Mouse (Mus musculus): ENCODE results near the gene Abcd4. TPM values are rescaled to one million over a fixed set of nuclear protein-coding genes. Genes with fewer than 3 reads are reported as not detected.

Gene Abcd4
- 20.8 and 20.9 TPM in 2 replicates for polyA plus RNA-seq (2011; ENCODE audit: insufficient read depth, insufficient read length, low read depth, missing spikeins)

DNA sequence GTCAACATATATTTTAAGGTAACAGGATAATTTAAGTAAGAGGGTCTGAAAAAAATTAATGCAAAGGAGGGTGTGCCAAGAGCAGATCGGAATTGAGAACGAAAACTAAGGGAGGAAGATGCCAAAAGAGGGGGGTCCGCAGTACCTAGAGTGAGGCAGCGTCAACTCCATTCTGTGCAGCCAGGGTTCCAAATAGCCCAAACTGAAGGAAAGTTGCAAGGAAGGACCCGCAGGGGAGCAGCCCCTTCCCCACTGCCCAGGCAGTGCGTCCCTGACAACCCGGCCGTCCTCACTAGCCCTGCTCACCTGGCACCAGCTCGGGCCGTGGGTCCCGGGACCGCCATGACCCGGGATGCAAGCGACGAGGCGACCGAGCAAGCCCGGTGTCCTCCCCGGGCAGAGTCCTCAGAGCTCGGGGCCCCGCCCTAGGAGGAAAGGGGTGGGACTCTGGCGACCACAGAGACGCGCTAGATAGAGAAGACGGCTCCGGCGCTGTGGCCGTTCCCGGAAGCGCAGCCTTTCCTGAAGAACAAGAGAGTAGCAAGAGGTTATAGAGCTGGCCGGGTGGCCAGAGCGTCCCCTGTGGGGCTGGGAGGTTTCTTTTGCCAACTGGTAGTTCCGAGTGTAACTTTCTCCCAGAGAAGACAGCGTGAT lies at the start of gene Abcd4:
TSS of gene Abcd4 (minus strand) at position 437 of the 654 bp plus-strand sequence.
- Histone ChIP-seq H3K27me3 (ENCODE audit: control insufficient read depth, insufficient read depth, low read length, poor library complexity, severe bottlenecking) (no peaks in the 10 kb centered on the region), H3K4me1 (ENCODE audit: control insufficient read depth, insufficient read depth, low read length) (peaks cover 3% of the 10 kb centered on the region), H3K4me3 (ENCODE audit: low read depth, low read length) (peak within 1 kb of the TSS; percentile 84), H3K9me3 (replicated peaks; ENCODE audit: control insufficient read depth, insufficient read depth, low read length, poor library complexity, severe bottlenecking) (no peaks in the 10 kb centered on the region), H3K27ac (ENCODE audit: insufficient read depth, low read length) (no peak within 1 kb of the TSS; the same call in 1 of the 2 replicates), H3K36me3 (ENCODE audit: control insufficient read depth, insufficient read depth, low read length, poor library complexity, severe bottlenecking) (no peaks in the 10 kb centered on the region), H3K9ac (ENCODE audit: low read depth, poor library complexity, severe bottlenecking) (peak within 1 kb of the TSS; percentile 76)
- TF ChIP-seq POLR2A (IDR thresholded peaks at IDR 0.05; ENCODE audit: insufficient read depth, low read length): peak; percentile 86
- 0 out of 2 replicates have a peak, but pooled peaks have one; percentile 17 for TF ChIP-seq EP300 (IDR thresholded peaks at IDR 0.05; ENCODE audit: insufficient read depth, low read depth, low read length)
- peak; percentile 12 for TF ChIP-seq CTCF (IDR thresholded peaks at IDR 0.05; ENCODE audit: low read depth, low read length)

GRCm38 (mm10) chr12:84653912-84654311 lies 36.7 kb upstream of the Abcd4 start:
- TF ChIP-seq CTCF (IDR thresholded peaks at IDR 0.05; ENCODE audit: low read depth, low read length) (peak; percentile 85), POLR2A (IDR thresholded peaks at IDR 0.05; ENCODE audit: insufficient read depth, low read length) (no peak)
- Histone ChIP-seq H3K27ac (ENCODE audit: insufficient read depth, low read length) (no peak overlapping the region), H3K36me3 (ENCODE audit: control insufficient read depth, insufficient read depth, low read length, poor library complexity, severe bottlenecking) (no peaks in the 10 kb centered on the region), H3K9me3 (replicated peaks; ENCODE audit: control insufficient read depth, insufficient read depth, low read length, poor library complexity, severe bottlenecking) (no peaks in the 10 kb centered on the region), H3K4me3 (ENCODE audit: low read depth, low read length) (no peak overlapping the region), H3K27me3 (ENCODE audit: control insufficient read depth, insufficient read depth, low read length, poor library complexity, severe bottlenecking) (no peaks in the 10 kb centered on the region), H3K4me1 (ENCODE audit: control insufficient read depth, insufficient read depth, low read length) (no peaks in the 10 kb centered on the region), H3K9ac (ENCODE audit: low read depth, poor library complexity, severe bottlenecking) (no peak overlapping the region)

- Histone ChIP-seq H3K27ac (ENCODE audit: insufficient read depth, low read length) (no peak overlapping the region), H3K9me3 (replicated peaks; ENCODE audit: control insufficient read depth, insufficient read depth, low read length, poor library complexity, severe bottlenecking) (no peaks in the 10 kb centered on the region), H3K4me3 (ENCODE audit: low read depth, low read length) (peak overlapping the region; percentile 57), H3K9ac (ENCODE audit: low read depth, poor library complexity, severe bottlenecking) (peak overlapping the region; percentile 30), H3K36me3 (ENCODE audit: control insufficient read depth, insufficient read depth, low read length, poor library complexity, severe bottlenecking) (no peaks in the 10 kb centered on the region), H3K27me3 (ENCODE audit: control insufficient read depth, insufficient read depth, low read length, poor library complexity, severe bottlenecking) (no peaks in the 10 kb centered on the region), H3K4me1 (ENCODE audit: control insufficient read depth, insufficient read depth, low read length) (no peaks in the 10 kb centered on the region)
- TF ChIP-seq EP300 (IDR thresholded peaks at IDR 0.05; ENCODE audit: insufficient read depth, low read depth, low read length) (no peak), CTCF (IDR thresholded peaks at IDR 0.05; ENCODE audit: low read depth, low read length) (no peak), POLR2A (IDR thresholded peaks at IDR 0.05; ENCODE audit: insufficient read depth, low read length) (no peak)
Observed at GRCm38 (mm10) chr12:84650234-84650633, 33.0 kb upstream of the Abcd4 start.

- peak within 1 kb of the TSS; percentile 23; the same call in 1 of the 2 replicates for H3K9ac ChIP-seq (ENCODE audit: low read depth, poor library complexity, severe bottlenecking)
- 0 out of 2 replicates have a peak, but pooled peaks cover 5% of the 10 kb centered on the region for H3K27me3 ChIP-seq (ENCODE audit: control insufficient read depth, insufficient read depth, low read length, poor library complexity, severe bottlenecking)
- H3K9me3 ChIP-seq (replicated peaks; ENCODE audit: control insufficient read depth, insufficient read depth, low read length, poor library complexity, severe bottlenecking): no peaks in the 10 kb centered on the region
- no peak within 1 kb of the TSS for H3K27ac ChIP-seq (ENCODE audit: insufficient read depth, low read length)
- peak within 1 kb of the TSS; percentile 45 for H3K4me3 ChIP-seq (ENCODE audit: low read depth, low read length)
- peaks cover 2% of the 10 kb centered on the region for H3K4me1 ChIP-seq (ENCODE audit: control insufficient read depth, insufficient read depth, low read length)
- no peak for TF ChIP-seq EP300 (IDR thresholded peaks at IDR 0.05; ENCODE audit: insufficient read depth, low read depth, low read length)
- no peak for TF ChIP-seq CTCF (IDR thresholded peaks at IDR 0.05; ENCODE audit: low read depth, low read length)
- no peak for TF ChIP-seq POLR2A (IDR thresholded peaks at IDR 0.05; ENCODE audit: insufficient read depth, low read length)
- no peaks in the 10 kb centered on the region for H3K36me3 ChIP-seq (ENCODE audit: control insufficient read depth, insufficient read depth, low read length, poor library complexity, severe bottlenecking)
Observed at GRCm38 (mm10) chr12:84640654-84641053, 23.4 kb upstream of the Abcd4 start, which contains the start of gene Vrtn. TSS of gene Vrtn (plus strand) at chr12:84641019.

GRCm38 (mm10) chr12:84640253-84640652 lies 23.0 kb upstream of the Abcd4 start:
- H3K4me3 ChIP-seq (ENCODE audit: low read depth, low read length): peak overlapping the region; percentile 15; the same call in 1 of the 2 replicates
- no peaks in the 10 kb centered on the region for H3K9me3 ChIP-seq (replicated peaks; ENCODE audit: control insufficient read depth, insufficient read depth, low read length, poor library complexity, severe bottlenecking)
- H3K36me3 ChIP-seq (ENCODE audit: control insufficient read depth, insufficient read depth, low read length, poor library complexity, severe bottlenecking): no peaks in the 10 kb centered on the region
- H3K9ac ChIP-seq (ENCODE audit: low read depth, poor library complexity, severe bottlenecking): no peak overlapping the region
- peaks cover 2% of the 10 kb centered on the region for H3K4me1 ChIP-seq (ENCODE audit: control insufficient read depth, insufficient read depth, low read length)
- H3K27ac ChIP-seq (ENCODE audit: insufficient read depth, low read length): no peak overlapping the region
- H3K27me3 ChIP-seq (ENCODE audit: control insufficient read depth, insufficient read depth, low read length, poor library complexity, severe bottlenecking): 0 out of 2 replicates have a peak, but pooled peaks cover 5% of the 10 kb centered on the region
- TF ChIP-seq EP300 (IDR thresholded peaks at IDR 0.05; ENCODE audit: insufficient read depth, low read depth, low read length) (no peak), CTCF (IDR thresholded peaks at IDR 0.05; ENCODE audit: low read depth, low read length) (no peak), POLR2A (IDR thresholded peaks at IDR 0.05; ENCODE audit: insufficient read depth, low read length) (no peak)

GRCm38 (mm10) chr12:84631867-84632266 lies 14.7 kb upstream of the Abcd4 start:
- no peaks in the 10 kb centered on the region for H3K9me3 ChIP-seq (replicated peaks; ENCODE audit: control insufficient read depth, insufficient read depth, low read length, poor library complexity, severe bottlenecking)
- TF ChIP-seq EP300 (IDR thresholded peaks at IDR 0.05; ENCODE audit: insufficient read depth, low read depth, low read length) (no peak), CTCF (IDR thresholded peaks at IDR 0.05; ENCODE audit: low read depth, low read length) (no peak), POLR2A (IDR thresholded peaks at IDR 0.05; ENCODE audit: insufficient read depth, low read length) (no peak)
- no peaks in the 10 kb centered on the region for H3K36me3 ChIP-seq (ENCODE audit: control insufficient read depth, insufficient read depth, low read length, poor library complexity, severe bottlenecking)
- H3K4me3 ChIP-seq (ENCODE audit: low read depth, low read length): no peak overlapping the region
- no peaks in the 10 kb centered on the region for H3K4me1 ChIP-seq (ENCODE audit: control insufficient read depth, insufficient read depth, low read length)
- H3K27me3 ChIP-seq (ENCODE audit: control insufficient read depth, insufficient read depth, low read length, poor library complexity, severe bottlenecking): no peaks in the 10 kb centered on the region
- H3K9ac ChIP-seq (ENCODE audit: low read depth, poor library complexity, severe bottlenecking): no peak overlapping the region
- no peak overlapping the region for H3K27ac ChIP-seq (ENCODE audit: insufficient read depth, low read length)
